Mouse (Mus musculus): ENCODE measurements around the gene Nxpe3.

DNA sequence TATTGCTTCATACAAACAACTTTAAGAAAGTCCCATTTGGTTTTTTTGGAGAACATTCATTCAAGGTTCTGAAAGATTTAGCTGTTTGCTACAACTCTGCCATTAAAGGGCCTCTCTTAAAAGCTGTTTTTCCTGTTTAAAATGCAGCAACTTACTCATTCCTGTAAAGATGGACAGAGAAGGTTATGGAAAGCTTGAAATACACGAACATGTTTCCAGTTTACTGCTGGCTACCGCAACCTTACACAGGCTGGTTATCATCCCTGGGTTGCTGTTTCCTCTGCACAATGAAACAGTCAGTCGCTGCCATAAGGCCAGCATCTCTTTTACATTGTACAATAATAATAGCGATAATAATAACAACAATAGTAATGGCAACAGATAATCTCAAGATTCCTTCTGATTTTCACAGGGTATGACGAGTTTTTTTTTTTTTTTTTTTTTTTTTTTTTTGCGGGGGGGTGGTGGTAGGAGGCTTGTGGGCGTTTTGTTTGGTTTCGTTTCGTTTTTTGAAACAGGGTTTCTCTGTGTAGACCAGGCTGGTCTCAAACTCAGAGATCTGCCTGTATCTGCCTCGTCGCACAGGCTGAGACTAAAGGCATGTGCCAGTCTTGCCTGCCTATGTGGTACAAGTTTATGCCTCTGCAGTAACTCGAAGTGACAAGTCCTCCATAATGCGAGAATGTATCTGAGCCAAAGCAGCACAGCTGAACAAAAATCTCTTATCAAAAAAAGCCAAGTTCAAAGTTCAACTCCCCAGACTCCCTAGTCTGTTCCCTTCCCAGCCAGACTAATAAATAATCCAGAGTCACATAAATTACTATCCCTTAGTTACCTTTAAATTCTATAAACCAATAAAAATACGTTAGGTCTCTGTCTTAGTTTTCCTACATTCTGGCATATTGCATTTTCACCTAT, 7.0 kb upstream of the Nxpe3 start:
- TF ChIP-seq CTCF (IDR thresholded peaks at IDR 0.05; ENCODE audit: extremely low read depth, insufficient read depth, insufficient read length, insufficient replicate concordance), result no peak
- no peak for TF ChIP-seq POLR2A (IDR thresholded peaks at IDR 0.05; ENCODE audit: low read depth, low read length)
